Mouse (Mus musculus) megakaryocyte, embryonic 14.5 days (primary cell): ENCODE measurements at regions not wholly inside any gene's neighbourhood (a gene's known extent, or its start where the extent isn't known, plus 50 kb on each side); places are given as distances from the start of the nearest gene placed in this dataset.

Experiments used
- H3K27me3 ChIP-seq: replicated peaks from 2 replicates; pipeline ENCODE3; 2012; ENCODE audit warnings: inconsistent platforms
- H3K36me3 ChIP-seq: replicated peaks from 2 replicates; pipeline ENCODE3; 2012; ENCODE audit warnings: low read length, inconsistent platforms, mixed read lengths
- H3K4me1 ChIP-seq: 2 replicates; pipeline ENCODE4 v1.6.1; 2012; ENCODE audit warnings: inconsistent platforms
- H3K4me3 ChIP-seq: replicated peaks from 2 replicates; pipeline ENCODE3; 2012; ENCODE audit warnings: moderate library complexity, mild to moderate bottlenecking, inconsistent platforms
- H3K9me3 ChIP-seq: 2 replicates; pipeline ENCODE4 v1.6.1; 2012; ENCODE audit warnings: inconsistent platforms
- FLI1 ChIP-seq: IDR thresholded peaks from 2 replicates; pipeline ENCODE4 v1.6.1; 2012; ENCODE audit warnings: low read length, inconsistent platforms, mixed read lengths
- GATA1 ChIP-seq: IDR thresholded peaks from 3 replicates; pipeline ENCODE4 v1.6.1; 2012; ENCODE audit warnings: mixed read lengths, low read length, inconsistent platforms, borderline replicate concordance

GRCm38 (mm10) chr16:95057596-95057995, 60.1 kb upstream of the Kcnj6 start:
- Histone ChIP-seq H3K36me3 (no peaks in the 10 kb centered on the region), H3K27me3 (no peaks in the 10 kb centered on the region), H3K9me3 (peaks cover 7% of the 10 kb centered on the region), H3K4me3 (no peak overlapping the region), H3K4me1 (no peaks in the 10 kb centered on the region)
- TF ChIP-seq FLI1 (no peak), GATA1 (no peak)

GRCm38 (mm10) chr16:95064423-95064822, 66.9 kb upstream of the Kcnj6 start:
- Histone ChIP-seq H3K36me3 (no peaks in the 10 kb centered on the region), H3K27me3 (no peaks in the 10 kb centered on the region), H3K9me3 (0 out of 2 replicates have a peak, but pooled peaks cover 3% of the 10 kb centered on the region), H3K4me1 (no peaks in the 10 kb centered on the region), H3K4me3 (no peak overlapping the region)
- TF ChIP-seq FLI1 (no peak), GATA1 (no peak)

- no peaks in the 10 kb centered on the region for H3K36me3 ChIP-seq
- TF ChIP-seq GATA1 (no peak), FLI1 (no peak)
- H3K4me3 ChIP-seq: no peak overlapping the region
- H3K9me3 ChIP-seq: no peaks in the 10 kb centered on the region
- H3K27me3 ChIP-seq: no peaks in the 10 kb centered on the region
- no peaks in the 10 kb centered on the region for H3K4me1 ChIP-seq
Observed at GRCm38 (mm10) chr16:95066687-95067086, 69.2 kb upstream of the Kcnj6 start.

- H3K4me3 ChIP-seq: no peak overlapping the region
- no peaks in the 10 kb centered on the region for H3K36me3 ChIP-seq
- TF ChIP-seq FLI1 (no peak), GATA1 (no peak)
- 0 out of 2 replicates have a peak, but pooled peaks cover 3% of the 10 kb centered on the region for H3K9me3 ChIP-seq
- H3K4me1 ChIP-seq: no peaks in the 10 kb centered on the region
- no peaks in the 10 kb centered on the region for H3K27me3 ChIP-seq
Observed at GRCm38 (mm10) chr16:95092471-95093221, 95.1 kb upstream of the Kcnj6 start.

GRCm38 (mm10) chr16:95093753-95094152, 96.3 kb upstream of the Kcnj6 start:
- Histone ChIP-seq H3K36me3 (no peaks in the 10 kb centered on the region), H3K4me3 (no peak overlapping the region), H3K27me3 (no peaks in the 10 kb centered on the region), H3K9me3 (0 out of 2 replicates have a peak, but pooled peaks cover 3% of the 10 kb centered on the region), H3K4me1 (no peaks in the 10 kb centered on the region)
- TF ChIP-seq GATA1: no peak
- no peak for TF ChIP-seq FLI1

- no peak for TF ChIP-seq GATA1
- no peaks in the 10 kb centered on the region for H3K36me3 ChIP-seq
- no peaks in the 10 kb centered on the region for H3K27me3 ChIP-seq
- no peak overlapping the region for H3K4me3 ChIP-seq
- no peaks in the 10 kb centered on the region for H3K4me1 ChIP-seq
- 0 out of 2 replicates have a peak, but pooled peaks cover 3% of the 10 kb centered on the region for H3K9me3 ChIP-seq
Observed at GRCm38 (mm10) chr16:95100954-95101353, 103.5 kb upstream of the Kcnj6 start.

- Histone ChIP-seq H3K4me3 (no peak overlapping the region), H3K27me3 (peaks cover 9% of the 10 kb centered on the region), H3K4me1 (no peaks in the 10 kb centered on the region), H3K36me3 (no peaks in the 10 kb centered on the region), H3K9me3 (no peaks in the 10 kb centered on the region)
- TF ChIP-seq FLI1: no peak
- TF ChIP-seq GATA1: no peak
Observed at GRCm38 (mm10) chr16:95117531-95117930, 120.0 kb upstream of the Kcnj6 start.

- Histone ChIP-seq H3K4me1 (no peaks in the 10 kb centered on the region), H3K27me3 (peaks cover 12% of the 10 kb centered on the region), H3K36me3 (no peaks in the 10 kb centered on the region), H3K4me3 (no peak overlapping the region), H3K9me3 (no peaks in the 10 kb centered on the region)
- no peak for TF ChIP-seq GATA1
- no peak for TF ChIP-seq FLI1
Observed at GRCm38 (mm10) chr16:95119293-95119692, 121.8 kb upstream of the Kcnj6 start.

- H3K27me3 ChIP-seq: peaks cover 16% of the 10 kb centered on the region
- H3K36me3 ChIP-seq: no peaks in the 10 kb centered on the region
- H3K4me1 ChIP-seq: no peaks in the 10 kb centered on the region
- H3K9me3 ChIP-seq: no peaks in the 10 kb centered on the region
- TF ChIP-seq GATA1 (no peak), FLI1 (no peak)
- no peak overlapping the region for H3K4me3 ChIP-seq
Observed at GRCm38 (mm10) chr16:95122048-95122447, 124.5 kb upstream of the Kcnj6 start.

- no peaks in the 10 kb centered on the region for H3K36me3 ChIP-seq
Observed at GRCm38 (mm10) chr16:95127616-95128015, 129.7 kb upstream of the Kcnj15 start.

GRCm38 (mm10) chr16:95131815-95132214, 125.5 kb upstream of the Kcnj15 start:
- TF ChIP-seq FLI1 (no peak), GATA1 (no peak)
- Histone ChIP-seq H3K4me3 (no peak overlapping the region), H3K9me3 (no peaks in the 10 kb centered on the region), H3K36me3 (no peaks in the 10 kb centered on the region), H3K4me1 (no peaks in the 10 kb centered on the region), H3K27me3 (peaks cover 10% of the 10 kb centered on the region)

More at GRCm38 (mm10) chr16:95127616-95128015, 129.7 kb upstream of the Kcnj15 start:
- Histone ChIP-seq H3K27me3 (peaks cover 14% of the 10 kb centered on the region), H3K9me3 (no peaks in the 10 kb centered on the region), H3K4me3 (no peak overlapping the region), H3K4me1 (no peaks in the 10 kb centered on the region)
- TF ChIP-seq FLI1: no peak
- no peak for TF ChIP-seq GATA1
